Mouse (Mus musculus): ENCODE measurements around the gene Fosb.

DNA sequence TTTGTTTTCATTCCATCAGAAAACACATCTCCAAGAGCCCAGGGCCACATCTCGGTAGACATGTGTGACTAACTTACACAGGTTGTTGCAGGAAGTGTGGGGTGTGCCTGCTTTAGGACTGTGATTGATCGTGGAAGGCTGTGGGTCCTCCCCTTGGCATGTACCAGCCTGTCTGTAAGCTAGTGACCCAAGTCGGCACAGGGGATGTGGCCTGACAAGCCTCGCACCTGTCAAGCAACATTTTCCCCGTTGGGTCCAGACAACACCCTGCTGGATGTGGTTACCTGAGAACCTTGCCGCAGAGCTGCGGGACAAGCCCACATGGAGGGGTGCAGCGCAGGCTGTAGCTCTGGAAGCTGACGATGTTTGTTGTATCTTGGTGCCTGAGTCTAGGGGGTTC, 12.6 kb upstream of the Fosb start:
- TF ChIP-seq CTCF (IDR thresholded peaks at IDR 0.05; ENCODE audit: borderline replicate concordance, insufficient read depth, low read length) (no peak), POLR2A (IDR thresholded peaks at IDR 0.05; ENCODE audit: low read depth, low read length) (no peak)

Data from embryonic fibroblast, embryonic 13.5 days (primary cell).